Mouse (Mus musculus): ENCODE data around the gene Gh.
A peak's percentile ranks its signal among the peaks of the same experiment; 100 is the strongest.

Gene Gh

DNA sequence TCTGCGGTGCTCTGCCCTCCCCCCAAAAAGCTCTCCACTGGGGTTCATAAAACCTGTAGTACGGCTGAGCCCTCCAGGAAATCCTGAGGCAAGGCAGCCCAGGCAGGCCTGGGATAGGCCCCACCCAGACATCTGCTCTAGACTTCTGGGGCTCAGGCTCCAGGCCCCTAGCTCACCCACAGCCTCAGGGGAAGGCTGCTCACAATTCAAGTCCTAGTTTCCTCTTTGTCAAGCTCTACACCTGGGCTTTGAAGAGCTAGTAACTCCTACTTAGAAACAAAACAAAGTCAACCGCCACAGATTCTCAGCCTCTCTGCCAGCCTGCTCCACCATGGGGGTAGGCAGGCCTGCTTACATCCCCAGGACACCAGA, 32.6 kb downstream of the Gh start:
- no peak for DNase-seq (ENCODE audit: low spot score in 2 of 2)

DNA sequence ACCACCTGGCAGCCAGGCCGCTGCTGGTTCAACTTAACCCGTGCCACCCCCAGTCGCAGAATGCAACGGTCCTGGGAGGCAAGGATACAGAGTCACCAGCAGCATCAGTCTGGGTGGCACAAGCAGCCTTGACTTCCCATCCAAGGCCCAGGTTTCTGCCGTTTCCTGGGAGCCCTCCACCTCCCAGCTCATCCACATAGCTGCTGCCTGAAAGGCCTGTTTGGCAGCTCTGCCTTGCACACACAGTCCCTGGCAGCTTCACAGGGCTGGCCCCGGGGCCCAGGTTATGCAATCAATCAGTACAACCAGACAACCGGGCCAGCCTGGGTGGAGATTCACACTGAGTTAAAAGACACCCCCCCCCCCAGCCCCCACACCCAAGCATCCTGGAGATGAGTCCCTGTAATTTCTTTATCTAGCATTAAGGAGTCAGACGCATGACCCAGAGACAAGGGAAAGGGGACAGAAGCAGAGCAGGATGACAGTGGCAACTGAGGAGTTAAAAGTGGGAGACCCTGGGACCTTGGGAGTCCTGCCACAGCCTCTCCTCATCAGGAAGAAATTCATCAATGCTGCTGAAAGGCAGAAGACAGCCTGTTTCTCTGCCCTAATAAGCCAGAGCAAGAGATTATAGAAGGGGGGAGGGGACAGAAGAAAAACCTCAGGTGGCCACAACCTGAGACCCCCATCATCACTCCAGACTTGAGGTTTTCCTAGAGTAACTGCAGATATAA, 33.2 kb downstream of the Gh start:
- peak; percentile 86 to 94 for DNase-seq (ENCODE audit: low spot score in 2 of 2)

DNA sequence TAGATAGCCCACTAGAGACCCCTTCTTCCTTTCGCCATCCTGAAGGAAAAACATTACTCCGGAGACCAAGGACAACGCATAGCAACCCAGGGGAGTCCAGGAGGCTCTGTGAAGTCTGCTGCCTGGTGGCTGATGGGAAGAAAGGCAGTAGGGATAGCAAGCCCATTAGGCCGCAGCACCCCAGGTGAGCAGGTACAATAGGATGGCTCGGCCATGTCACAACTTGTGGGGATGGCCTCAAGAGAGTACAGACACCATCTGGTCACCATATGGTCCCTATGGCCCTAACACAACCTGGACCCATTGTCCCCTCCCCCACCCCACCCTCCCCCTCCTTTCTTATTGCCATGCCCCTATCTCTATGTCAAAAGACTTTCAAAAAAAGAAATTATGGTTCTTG, 33.8 kb downstream of the Gh start:
- no peak for DNase-seq (ENCODE audit: low spot score in 2 of 2)

DNA sequence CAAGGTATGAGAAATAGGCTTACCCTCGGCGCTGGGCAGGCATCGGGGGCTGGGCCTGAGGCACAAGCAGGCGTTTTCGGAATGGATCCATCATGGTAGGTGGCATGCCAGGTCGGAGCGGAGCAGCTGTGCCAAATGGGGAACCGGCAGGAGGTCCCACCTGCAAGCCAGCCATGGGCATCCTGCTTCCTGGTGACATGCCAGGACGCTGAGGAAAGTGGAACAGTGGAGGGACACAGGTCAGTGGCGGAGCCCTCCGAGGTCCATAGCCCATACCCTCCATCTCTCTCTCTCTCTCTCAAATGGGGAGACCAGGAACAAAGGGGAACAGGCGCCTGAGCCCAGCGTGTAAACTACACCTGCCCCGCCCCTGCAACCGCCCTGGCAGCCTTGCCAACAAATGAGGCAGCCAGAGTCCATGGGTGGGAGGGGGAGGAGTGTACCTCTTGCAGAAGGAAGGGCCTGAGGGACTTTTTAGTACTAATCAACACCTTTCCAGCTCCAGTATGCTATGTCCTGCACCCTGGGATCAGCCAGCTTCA, 34.3 kb downstream of the Gh start:
- DNase-seq (ENCODE audit: low spot score in 2 of 2) = peak; percentile 68 to 86

DNA sequence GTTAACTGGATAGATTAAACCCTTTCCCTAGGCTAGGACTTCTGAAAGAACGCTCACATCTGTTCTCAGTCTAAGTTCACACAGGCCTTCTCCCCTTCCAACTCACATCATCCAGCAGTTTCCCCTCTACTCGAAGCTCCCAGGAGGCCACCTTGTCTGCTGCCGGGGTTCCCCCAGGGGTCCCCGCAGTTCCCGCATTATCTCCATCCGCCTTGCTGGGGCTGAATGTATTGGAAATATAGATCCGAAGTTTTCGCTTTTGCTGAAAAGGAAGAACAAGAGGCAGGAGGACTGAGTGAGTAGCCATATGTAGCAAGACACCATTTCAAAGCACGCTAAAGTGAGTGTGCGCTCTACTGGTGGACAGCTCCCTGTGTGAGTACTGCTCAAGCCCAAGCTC, 35.2 kb downstream of the Gh start:
- no peak for DNase-seq (ENCODE audit: low spot score in 2 of 2)

DNA sequence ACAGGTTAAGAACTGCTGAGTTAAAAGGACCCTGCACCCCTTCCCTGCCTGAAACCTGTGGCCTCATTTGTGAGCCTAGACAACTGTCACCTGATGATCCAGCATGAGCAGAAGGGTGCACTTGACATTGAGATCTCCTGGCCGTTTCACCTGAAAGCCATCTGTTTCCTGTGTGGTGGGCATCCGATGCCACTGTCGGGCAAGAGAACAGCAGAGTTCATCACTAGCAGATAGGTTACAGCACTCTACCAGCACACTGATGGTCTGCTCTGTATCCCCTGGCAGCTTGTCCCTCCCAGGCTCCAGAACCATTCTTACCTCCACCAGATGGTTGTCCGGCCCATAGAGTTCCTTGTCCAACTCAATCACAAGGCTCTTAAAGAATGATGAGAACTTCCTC, 36.1 kb downstream of the Gh start:
- no peak for DNase-seq (ENCODE audit: low spot score in 2 of 2)

DNA sequence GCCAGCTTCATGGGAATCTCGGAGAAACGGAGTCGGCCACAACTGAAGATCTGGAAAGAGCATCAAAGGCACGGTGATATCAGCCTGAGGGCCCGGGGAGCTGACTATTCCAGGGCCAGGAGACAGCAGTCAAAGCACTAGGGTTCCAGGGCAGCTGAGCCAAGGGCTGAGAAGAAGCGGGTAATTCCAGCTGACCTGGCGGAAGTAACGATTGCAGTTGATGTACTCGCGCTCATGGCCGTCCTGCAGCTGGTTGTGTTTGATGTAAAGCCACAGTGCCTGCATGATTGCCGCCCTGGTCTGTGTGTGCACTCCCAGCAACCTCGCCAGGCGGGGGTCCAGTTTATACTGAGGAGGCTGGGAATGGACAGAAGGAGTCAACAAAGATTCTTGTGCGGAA, 36.7 kb downstream of the Gh start:
- no peak for DNase-seq (ENCODE audit: low spot score in 2 of 2)

DNA sequence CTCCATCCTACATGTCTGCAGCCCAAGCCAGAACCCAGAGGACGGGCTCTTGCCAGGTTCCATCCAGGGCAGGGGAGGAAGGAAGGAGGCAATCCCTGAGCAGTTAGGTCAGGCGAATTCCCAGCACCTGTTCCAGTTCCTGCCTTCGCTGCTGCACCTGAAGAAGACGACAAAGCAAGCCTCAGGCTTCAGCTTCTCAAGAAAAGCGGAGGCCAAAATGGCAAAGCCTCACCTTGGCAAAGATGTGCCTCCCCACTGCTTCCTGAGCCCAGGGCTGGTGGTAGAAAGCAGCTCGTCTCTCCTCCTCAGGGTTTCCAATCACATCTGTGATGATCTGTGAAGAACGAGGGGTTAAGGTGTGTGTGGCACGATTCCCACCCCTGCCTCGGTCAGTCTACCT, 37.7 kb downstream of the Gh start:
- no peak for DNase-seq (ENCODE audit: low spot score in 2 of 2)

DNA sequence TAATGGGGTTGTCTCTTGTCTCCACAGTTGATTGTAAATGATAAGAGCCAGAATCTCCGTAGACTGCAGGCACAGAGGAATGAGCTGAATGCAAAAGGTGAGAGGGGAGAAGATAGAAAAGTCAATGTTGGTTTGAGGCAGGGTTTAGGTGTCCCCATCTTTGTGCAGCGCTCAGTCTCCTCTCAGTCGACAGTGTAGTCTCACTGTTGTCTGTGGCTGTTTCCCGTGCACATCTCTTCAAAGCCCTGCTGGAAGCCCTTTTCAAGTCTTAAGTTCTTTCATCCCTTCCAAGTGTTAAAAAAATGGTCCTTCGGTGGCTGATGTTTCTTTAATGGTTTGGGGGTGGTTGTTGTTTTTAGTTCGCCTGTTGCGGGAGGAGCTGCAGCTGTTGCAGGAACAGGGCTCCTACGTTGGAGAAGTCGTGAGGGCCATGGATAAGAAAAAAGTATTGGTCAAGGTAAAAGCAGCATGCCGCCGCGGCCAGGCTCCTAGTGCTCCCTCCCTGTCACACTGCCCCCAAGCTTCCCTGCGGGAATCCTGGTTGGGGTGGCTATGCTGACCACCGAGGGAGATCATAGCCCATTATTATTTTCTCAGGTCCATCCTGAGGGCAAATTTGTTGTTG, 40.7 kb downstream of the Gh start:
- no peak for DNase-seq (ENCODE audit: low spot score in 2 of 2)

DNA sequence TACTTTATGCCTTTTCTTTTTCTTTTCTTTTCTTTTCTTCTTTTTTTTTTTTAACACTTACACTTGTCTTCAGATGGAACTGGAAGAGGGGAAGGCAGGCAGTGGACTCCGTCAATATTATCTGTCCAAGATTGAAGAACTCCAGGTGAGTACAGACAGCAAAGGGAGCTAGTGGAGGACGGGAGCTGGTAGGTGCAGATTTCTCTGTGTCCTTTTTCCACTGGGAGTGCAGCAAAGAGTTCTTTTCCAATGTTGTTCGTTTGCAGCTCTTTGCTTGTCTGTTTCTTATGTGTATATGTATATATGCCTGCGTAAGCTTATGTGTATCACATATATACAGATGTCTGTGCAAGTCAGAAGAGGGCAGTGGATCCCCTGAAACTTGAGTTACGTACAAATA, 44.9 kb downstream of the Gh start:
- DNase-seq (ENCODE audit: low spot score in 2 of 2) = no peak

DNA sequence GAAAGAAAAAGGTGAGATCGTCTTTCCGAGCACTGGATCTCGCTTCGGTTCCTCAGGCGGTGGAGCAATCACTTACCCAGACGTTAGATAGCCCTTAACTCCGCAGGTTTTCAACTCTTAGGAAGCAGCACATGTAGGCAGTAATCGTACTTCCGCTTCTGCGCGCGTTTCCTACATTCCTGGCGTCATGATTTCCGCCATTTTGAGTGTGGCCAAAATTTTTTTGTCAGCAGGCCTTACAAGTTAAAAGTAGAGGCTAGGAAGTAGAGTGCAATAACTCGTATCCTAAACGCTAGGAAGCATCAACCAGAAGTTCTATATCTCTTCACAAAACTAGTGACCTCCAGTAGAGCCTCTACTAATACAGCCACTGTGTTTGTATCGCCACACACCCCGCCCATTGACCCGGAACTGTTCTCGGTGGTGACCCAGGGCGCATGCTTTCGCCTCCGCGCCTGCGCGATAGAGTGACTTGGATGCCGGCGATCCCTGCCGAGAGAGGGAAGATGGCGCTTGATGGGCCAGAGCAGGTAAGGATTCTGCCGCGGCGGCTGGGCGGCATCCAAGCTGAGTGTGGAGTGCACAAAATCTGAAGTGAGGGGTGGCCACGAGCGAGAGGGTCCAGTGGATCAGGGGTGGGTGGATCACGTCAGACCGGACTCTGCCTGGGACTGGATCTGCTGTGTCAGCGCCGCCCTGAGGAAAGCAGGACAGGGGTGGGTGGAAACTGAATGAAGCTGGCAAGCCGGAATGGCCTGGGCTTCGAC, 45.8 kb downstream of the Gh start, which contains the start of the genes Ftsj3 and Psmc5:
Gene Ftsj3 (minus strand): TSS at position 395 of the 767 bp plus-strand sequence.
Gene Psmc5 (plus strand): TSS at position 470 of the 767 bp plus-strand sequence.
- peak; percentile 98 for DNase-seq (ENCODE audit: low spot score in 2 of 2)

DNA sequence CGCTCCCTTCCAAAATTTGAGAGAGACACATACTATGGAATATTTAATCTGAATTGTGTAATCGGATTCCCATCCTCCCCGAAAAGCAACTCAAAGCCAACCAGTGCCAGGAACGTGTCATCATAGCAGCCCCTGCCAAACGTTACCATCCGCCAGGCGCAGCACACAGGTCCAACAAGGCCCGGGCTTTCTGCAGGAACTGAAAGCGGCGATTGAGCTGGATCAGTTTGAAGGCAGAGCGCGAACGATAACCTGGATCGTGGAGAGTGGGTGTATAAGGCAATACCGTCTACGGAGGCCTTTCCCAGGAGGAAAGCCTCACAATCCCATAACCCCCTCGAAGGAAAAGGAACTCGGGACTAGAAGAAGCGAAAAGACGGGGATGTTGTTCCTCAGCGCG, 46.5 kb downstream of the Gh start:
- no peak for DNase-seq (ENCODE audit: low spot score in 2 of 2)

DNA sequence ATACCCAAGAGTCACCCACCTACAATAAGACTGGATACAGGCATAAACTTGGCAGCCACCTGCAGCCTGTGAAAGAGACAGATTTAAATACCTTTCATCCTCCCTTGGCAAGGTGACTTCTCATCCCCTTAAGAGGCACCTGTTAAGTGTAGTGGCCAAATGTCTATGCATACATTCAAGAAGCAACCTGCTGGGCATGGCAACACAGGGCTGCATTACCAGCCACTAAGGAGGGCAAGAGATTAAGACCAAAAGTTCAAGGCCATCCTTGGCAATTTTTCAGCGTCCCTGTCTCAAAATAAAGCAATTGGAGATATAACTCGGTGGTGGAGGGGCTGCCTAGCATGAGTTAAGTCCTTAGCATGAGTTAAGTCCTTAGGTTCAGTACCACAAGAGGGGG, 46.9 kb downstream of the Gh start:
- DNase-seq (ENCODE audit: low spot score in 2 of 2) = no peak
